Mouse (Mus musculus): ENCODE results near the gene Elovl7.

Gene Elovl7

DNA sequence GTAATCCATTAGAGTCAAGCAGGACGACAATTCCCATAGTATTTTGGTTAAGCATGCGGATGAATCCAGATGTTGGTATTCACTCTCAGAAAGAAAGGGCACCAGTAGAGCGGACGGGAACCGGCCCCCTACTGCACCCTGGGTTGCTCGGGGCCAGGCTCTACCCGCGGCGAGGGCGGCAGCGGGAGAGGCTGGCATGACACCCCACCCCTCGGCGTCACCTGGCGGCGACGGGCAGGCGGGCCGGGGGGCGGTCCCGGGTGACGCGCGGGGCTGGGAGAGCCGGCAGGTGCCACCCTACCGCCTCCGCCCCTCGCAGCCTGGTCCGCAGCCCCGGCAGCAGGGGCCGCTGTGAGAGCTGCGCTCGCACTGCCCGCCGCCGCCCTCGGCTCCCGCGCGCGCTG is at the start of gene Elovl7:
Elovl7 (plus strand) TSS at position 324 of the 404 bp plus-strand sequence.
- peak; percentile 86 to 91 for DNase-seq

DNA sequence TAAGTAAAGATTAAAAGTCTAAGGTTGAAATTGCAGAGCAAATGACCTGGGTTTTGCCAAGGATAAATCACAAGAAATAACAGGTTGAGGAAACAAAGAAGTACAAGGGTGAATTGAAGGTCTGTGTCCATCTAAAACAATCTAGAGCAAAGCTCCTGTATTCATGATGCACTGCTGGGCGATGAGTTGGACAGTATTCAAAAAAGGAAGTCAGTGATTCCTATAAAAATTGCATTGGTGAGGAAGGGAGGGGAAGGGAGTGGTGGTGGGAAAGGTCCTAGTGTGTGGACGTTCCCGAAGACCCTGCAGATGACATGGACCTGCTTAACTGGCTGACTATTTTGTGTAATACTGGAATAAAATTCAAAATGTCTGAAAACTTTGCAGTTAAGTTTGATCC is 49.6 kb upstream of the Elovl7 start:
- no peak for DNase-seq

DNA sequence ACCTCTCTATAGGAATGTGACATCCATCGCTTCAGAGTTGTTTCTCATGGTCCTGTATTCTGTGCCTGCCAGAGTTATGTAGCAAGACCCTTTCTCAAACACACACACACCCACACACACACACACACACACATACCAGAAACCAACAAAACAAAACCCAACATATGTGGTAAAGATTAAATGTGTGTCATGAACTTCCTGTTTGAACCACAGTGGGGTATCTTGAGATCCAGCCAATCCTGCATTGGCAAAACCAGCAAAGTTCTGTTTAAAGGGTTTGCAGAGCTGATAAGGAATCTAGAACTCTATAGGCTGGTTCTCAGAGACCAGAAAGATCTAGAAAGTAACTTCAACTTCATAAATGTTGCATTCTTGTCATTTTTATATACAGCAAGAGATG is 44.2 kb upstream of the Elovl7 start:
- no peak for DNase-seq

DNA sequence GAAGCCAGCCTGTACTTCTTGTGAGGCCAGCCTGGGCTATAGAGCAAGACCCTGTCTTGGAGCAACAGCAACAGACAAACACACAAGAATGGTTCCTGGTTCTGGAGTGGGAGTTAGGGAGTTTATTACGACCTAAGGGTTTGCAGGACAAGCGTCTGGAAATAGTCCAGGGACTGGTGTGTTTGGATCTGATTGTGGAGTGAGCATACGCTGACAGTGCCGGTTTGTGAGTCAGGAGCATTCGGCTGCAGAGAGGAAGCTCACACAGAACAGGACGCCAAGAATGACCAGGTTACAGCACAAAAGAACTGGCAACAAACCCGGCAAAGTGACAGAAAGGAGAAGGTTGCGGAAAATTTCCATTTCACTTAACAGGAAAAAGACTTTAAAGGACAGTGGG is 43.7 kb upstream of the Elovl7 start:
- DNase-seq: no peak

DNA sequence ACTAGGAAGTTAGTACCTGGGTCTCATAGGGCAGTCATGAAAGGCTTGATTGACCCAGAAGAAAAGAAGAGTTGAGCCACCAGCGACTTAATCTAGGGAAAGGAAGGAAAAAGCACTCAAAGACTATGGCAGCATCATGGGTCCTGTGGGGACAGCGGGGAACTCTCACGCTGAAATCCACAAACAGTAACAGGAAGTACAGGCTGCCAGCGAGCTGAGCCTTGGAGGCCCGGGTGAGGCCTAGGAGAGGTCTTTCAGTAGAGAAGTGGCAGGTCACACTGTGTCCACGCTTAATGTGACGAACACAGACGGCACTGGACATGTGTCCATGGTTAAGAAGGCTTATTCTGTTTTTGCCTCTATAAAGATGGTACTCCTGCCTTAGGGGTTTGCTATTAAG is 34.6 kb upstream of the Elovl7 start:
- no peak for DNase-seq

DNA sequence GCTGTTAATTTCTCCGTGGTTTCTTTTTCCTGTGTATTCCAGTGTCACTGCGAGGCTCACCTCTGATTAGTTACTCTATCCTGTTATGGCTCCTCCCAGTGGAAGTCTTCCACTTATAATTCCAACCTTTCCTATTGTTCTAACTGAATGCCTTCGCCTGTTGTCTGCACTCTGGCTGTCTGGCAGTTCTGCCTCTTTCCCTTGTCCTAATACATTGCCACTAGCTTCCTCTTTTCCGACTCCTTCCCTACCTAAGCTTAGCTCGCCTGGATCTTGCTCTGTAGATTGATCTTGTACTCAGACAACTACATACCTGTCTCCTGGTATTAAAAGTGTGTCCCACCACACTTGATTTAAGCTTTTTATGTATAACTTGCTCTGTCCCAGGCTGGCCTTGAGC is 33.4 kb upstream of the Elovl7 start:
- no peak for DNase-seq

DNA sequence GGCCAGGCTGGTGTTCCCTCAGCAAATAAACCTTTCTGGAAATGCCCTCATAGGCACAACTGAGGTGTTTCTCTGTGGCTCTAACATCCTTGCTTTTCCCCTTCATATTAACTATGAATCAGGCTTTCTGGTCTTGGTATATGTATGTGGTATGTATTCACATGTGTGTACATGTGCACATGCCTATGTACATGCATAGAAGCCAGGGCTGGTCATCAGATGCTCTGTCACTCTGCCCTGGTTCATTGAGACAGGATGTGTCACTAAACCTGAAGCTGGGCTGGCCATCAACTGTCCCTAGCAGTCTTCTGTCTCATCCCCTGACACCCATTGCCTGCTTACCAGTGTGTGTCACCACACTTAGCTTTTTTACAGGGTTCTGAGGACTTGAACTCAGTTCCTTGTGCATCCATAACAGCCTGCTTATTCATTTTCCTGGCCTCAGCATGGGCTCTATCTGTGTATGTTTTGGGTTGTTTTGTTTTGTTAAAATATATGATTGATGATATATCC is 29.4 kb upstream of the Elovl7 start:
- no peak for DNase-seq

DNA sequence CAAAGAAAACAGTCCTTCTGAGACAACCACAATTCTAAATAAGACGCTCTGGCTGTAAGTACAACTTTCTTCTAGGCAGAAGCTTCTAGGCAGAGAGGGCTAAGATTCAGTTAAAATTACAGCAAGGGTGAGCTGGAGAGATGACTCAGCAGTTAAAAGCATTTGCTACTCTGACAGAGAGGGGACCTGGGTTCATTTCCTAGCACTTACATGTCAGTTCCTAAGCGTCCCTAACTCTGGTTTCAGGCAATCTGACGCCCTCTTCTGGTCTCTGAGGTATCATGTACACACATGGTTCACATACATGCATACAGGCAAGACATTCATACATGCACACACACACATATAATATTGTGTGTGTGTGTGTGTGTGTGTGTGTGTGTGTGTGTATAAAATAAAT is 28.7 kb upstream of the Elovl7 start:
- no peak for DNase-seq

DNA sequence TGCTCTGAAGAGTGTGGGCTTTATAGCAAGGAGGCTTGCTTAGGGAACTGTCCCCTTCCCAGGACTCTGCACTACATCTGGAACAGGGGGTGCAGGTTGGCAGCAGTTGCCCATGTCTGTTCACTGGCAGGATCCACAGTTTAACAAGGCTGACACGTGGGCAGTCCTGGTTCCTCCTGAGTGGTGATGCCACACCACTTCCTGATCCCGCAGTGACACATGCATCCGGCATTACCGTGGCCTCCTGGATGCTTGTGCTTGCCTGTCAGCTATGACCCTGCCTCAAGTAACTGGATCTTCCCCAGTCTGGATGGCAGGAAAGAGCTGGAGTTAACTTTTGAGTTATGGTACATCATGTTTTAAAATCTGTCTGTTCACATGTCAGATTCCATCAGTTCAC is 26.2 kb upstream of the Elovl7 start:
- DNase-seq: no peak

DNA sequence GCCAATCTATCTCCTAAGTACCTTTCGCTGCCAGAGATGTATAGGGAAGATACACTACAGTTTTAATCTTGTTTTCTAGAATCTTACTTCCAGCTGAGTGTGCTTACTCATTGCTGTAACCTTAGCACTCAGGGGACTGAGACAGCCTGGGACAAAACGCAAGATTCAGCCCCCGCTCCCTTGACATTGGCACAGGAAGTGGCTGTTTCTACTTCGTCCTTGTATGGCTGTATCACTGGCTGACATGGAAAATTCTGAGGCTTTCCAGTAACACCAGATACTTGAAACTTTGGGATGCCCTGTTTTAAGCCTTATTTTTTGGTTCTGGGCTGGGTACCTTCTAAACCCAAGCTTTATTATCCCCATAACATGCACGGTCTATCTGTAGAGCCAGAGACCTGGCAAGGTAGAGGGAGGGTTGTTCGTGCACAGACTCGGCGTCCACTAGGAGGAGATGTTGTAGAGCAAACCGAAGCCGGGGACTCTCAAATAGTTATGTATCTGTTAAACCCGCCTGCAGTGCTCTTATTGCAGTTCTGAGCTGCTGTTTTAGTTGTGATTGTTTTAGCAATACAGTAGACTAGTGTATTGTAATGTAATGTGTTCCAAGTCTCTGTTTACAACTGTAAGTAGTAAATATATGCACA is 23.0 kb upstream of the Elovl7 start:
- DNase-seq: peak; percentile 22 to 37

DNA sequence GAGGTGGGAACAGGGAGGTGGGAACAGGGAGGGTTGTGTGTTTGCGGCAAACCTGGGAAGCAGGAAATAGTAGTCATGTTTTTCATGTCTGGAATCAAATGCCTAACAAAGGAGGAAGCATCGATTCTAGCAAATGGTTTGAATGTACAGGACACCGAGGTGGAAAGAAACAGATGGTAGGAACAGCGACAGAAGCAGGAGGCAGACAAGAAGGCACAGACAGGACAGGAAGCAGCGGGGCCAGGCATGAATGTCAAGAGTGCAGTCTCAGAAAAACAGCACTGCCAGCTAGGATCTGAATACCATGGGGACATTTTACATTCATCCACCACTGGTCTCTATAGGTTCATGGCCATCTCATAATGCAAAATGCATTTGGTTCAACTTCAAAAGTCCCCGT is 18.7 kb upstream of the Elovl7 start:
- no peak for DNase-seq

DNA sequence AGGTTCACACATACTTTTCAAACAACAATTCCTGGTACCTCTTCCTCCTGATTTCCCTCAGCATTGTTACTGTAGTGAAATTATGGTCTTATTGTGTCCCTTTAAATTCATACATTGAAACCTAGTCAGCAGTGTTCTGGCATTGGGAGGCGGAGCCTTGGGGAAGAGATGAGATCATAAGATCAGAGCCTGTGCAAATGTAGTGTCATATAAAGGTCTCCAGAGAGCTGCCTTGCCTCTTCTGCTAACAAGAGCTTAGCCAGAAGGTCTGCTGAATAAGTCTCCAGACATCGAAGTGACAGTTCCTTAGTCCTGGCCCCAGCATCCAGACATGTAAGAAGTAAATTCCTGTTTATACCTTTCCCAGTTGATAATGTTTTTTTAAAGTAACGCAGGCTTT is 9.3 kb upstream of the Elovl7 start:
- no peak for DNase-seq

DNA sequence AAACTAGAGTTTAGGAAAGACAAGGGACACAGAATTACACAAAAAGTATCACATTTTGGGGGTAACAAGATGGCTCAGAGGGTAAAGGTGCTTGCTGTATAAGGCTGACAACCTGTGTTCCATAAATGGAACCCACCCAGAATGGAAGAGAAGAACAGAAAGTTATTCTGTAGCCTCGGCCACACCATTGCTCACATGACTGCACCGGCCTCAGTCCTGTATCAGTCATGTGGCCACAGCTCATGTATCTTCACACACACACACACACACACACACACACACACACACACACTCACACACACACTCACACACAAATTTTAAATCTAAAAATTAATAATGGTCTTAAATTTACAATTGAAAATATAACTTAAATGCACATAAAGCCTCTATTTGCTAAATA is 6.8 kb upstream of the Elovl7 start:
- no peak for DNase-seq

DNA sequence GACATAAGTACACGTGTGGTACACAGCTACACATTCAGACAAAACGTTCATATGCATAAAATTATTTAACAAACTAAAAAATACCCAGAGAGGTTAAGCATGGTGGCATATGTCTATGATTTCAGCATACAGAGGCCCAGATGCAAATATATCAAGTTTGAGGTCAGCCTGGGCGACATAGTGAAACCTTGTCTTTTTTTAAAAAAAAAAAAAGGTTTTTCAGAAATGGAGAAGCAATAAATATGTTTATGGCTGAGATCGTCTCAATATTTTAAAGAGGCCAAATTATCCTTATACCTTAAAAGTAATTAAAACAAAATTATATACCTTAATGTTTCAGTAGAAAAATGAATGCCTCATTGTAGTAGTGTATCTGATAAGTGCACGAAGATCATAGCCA is 6.1 kb upstream of the Elovl7 start:
- DNase-seq: no peak

DNA sequence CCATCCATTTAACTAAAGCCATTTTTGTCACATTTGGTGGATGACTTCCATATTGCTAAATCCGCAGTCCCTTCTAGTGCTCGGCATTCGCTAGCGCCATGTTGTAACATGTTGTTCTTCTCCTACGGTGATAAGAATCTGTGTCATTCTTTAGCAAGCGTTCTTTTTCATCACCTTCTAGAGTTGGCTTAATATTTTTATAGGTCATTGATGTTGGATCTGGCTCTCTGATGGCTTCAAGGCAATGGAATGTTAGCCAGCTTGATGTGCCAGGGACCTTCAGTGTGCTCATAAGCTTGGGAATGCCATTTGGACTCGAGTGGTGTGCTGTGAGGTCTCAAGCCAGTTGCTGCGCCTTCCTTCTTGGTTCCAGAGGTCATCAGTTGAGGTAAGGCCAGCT is 3.2 kb upstream of the Elovl7 start:
- DNase-seq: no peak

DNA sequence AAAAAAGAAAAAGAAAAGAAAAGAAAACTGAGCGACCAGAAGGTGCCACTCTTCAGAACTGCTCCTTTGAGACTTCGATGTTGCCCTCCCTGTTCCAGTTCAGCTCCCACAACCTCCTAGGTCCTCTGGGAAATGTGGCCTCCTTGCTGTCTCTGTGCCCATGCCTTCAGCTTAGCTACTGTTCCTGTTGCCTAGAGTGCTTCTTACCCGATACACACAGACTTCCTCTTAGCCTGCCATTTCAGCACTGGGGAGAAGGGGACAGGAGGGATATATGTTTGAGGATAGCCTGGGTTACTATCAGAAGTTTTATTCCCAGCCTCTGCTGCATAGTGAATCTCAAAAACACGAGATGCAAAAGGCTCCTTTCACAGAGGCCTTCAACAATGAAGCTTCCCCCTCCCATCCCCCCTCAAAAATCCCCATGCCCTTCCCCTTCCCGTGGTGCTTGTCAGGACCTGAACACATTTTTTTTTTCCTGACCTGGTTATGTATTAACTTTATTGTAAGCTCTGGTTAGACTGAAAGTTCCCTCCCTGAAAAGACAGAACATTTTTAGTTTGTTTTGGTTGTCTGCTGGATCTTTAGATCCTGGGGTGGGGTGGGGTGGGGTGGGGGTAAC is 1.7 kb upstream of the Elovl7 start:
- DNase-seq: no peak

DNA sequence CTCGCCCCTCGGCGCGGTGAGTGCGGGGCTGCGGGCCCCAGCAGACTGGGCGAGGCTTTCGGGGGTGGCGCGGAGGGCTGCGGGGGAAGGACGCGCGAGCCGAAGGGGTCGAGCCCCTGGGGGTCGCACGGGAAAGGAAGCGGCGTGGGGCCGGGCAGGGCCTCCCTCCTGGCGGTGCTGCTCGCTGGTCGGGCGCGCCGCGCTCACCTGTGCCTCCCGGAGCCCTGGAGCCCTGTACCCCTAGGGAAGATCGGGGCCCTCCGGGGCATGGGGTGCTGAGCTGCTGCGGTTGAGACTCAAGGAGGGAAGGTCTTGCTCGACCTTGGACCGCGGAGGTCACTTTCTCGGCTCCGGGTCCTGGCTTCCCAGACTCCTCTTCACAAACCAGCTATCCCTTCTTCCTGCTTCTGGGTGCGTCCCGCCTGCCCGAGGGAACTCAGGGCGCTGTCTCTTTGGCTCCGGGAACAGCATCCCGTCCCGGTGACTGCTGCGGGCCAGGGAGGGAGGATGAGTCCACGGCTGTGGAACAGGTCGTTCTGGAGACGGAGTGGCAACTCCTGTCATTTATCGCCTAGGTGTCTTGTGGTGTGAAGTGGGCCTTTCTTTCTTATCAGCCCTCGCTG is 392 bp downstream of the Elovl7 start:
- DNase-seq: peak; percentile 14 to 24

DNA sequence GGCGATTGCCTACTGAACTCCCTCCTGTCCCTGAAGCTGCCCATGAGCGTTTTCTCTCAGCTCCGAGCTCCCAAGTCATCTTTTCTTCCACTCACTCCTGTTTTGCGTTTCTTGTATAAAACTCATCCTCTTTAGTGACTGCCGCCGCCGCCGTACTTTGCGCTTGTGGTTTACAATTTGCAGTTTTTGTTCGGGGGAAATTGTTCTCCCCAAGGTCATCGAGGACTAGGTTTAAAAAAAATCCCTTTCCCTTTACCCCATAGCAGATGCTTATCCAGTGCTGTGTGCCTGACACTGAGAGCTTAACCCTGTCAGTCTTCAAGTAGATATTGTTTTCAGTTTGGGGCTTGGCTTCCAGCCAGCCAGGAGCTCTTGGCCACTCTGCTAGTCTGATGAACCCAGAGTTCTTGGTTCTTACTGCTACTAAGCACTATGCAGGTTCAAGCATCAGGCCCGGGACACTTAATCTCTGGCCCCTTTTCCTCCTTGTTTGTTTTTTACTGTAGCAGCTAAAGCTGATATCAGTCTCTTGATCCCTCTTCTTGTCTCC is 1.1 kb downstream of the Elovl7 start:
- no peak for DNase-seq

DNA sequence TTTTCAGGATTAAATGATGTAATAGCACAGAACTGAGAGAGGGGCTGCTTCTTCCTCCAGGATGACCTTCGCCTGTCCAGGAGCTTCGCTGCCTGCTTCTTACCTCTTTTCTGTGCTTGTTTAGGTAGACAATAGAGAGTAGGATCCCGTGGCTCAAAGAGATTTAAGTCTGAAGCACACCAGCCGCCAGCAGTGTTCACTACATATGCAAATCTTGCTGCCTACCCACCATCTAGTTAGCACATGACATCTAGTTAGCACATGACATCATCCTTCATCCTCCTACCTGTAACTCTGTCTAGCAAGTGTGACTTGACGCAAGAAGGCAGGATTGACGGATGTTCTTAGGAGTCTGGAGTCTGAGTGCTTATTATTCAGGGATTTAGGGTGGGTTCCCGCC is 5.6 kb downstream of the Elovl7 start:
- no peak for DNase-seq

DNA sequence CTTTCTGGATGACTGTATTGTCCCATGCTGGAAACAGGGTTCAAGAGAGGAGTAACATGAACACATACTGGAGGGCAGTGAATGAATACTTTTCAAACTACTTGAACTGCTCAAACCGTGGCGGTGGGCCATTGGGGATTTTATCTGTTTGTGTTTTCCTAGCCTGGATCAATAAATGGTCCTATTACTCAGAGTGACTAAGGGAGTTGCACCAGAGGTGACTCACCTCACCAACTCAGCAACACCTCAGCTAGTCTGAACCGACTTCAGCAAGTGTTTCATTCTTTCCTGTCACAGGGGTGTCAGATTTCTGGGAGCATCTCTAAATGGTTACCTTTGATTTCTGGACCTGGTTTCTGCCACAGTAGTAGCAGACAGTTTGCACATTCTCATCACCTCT is 15.0 kb downstream of the Elovl7 start:
- no peak for DNase-seq

DNA sequence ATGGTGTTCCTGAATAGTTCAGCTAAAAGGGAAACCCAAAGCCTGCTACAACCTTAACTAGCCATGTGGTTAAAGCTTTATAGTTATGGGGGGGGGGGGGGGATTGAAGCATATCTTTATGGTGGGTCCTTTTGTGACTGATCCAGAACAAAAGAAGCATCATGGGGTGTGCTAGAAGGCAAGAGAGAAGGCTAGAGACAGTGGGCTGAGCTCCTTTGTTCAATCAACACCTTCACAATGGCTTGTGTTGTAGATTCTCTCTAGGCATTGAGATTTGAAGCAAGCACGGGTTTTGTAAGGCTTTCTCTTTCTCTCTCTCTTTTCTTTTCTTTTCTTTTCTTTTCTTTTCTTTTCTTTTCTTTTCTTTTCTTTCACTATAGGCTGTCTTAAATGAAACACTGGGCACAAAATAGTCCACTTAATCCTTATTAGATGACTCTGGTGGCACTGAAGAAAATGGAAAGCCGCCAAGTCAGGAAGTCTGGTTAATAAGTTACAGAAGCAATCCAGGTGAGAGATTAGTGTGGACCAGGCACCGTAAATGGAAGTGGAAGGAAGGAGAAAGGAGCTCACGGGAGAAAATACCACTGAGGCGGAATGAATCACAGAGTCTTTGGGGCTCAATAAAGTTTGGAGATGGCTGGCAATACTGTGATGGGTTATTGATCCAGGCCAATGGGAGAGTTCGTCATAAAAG is 15.6 kb downstream of the Elovl7 start:
- peak in 1 of 2 experiments; percentile 52 for DNase-seq

DNA sequence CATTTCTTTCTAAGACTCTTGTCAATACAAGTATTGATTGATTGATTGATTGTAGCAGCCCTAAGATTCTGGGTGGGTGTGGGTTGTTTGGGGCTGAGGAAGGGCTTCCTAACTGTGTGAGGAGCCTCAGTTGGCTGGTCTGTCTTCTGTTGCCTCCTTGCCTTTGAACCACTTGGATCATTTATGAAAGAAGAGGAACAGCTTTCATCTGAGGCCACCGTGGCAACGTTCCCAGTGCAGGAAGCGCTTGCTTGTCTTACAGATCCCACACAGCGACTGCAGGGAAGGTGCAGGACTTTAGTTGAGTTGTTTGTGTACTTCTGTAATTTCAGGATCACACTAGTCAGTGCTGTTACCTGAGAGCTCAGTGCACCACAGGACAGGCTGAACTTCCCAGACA is 25.8 kb downstream of the Elovl7 start:
- no peak for DNase-seq

DNA sequence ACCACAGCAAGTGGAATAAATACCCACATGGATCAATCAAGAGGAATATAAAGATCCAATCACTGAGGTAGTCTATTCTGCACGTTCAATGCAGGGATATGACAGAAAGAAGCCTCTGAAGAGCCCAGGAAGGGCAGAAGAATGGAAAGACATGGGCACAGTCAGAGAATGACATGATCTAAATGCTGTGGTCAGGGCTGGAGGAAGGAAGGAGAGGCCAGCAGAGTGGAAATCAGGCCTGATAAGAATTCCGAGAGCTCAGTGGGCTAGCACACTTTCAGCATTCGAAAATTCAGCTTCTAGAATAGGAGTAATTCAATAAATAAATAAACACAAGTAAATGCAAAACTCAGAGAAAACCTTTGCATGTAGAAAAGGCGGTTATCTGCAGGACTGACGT is 27.5 kb downstream of the Elovl7 start:
- DNase-seq: no peak
